Mouse (Mus musculus): ENCODE data around the gene Vamp8.

DNA sequence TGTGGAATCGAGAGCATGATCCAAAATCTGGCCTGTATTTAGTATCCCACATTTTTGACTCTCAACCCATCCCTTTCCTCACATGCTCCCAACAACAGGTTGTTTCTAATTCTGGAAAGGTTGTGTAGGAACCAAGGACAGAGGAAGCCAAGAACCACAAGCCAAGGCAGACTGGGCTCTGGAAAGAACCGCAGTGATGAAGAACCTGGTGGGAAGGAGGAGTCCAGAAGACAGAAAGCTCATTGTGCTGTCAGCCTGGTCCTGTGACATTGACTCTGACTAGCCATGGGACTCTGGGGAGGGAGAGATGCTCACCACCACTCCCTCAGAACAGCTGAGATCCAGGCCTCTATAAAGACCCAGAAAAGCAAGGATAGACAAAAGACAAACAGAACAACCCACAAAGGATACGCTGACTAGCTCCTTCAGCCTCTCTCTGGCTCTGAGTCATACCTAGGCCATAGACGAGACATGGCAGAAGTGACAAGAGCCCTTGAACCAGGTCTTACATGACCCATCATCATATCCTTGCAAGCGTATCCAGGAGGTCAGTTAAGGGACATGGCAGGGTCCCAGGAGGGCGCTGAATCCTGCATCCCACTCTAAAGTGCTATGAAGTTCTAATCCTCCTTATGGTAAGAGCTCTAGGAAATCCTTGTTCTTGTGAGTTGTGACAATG lies 7.2 kb downstream of the Vamp8 start:
- TF ChIP-seq POLR2A (IDR thresholded peaks at IDR 0.05; ENCODE audit: borderline replicate concordance, extremely low read depth, insufficient read depth, insufficient read length, poor library complexity, severe bottlenecking) (no peak), CTCF (IDR thresholded peaks at IDR 0.05; ENCODE audit: borderline replicate concordance, extremely low read depth, insufficient read depth, insufficient read length) (no peak)

Measured in brain, embryonic 14.5 days (tissue).